Mouse (Mus musculus): ENCODE data around the gene Coro1c. TPM values are rescaled to one million over a fixed set of nuclear protein-coding genes. Genes with fewer than 3 reads are reported as not detected.

Gene Coro1c
- polyA plus RNA-seq, 1 experiment: 132 TPM

DNA sequence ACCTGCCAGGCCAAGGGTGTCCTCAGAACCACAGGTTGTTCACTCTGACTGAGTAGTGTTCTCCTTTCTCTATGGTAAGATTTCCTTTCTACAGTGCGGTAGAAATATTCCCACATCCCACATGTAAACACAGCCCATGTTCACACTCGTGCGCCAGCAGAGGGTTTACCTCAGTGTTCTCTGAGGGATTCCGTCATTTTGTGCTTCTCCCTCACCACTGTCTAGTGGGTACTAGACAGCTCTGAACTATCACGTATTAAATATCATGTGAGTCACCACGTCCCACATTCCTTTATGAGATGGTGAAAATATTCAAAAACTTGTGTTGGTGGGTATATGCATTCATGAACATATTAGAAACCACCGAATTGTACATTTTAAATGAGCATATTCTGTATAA, 56.1 kb downstream of the Coro1c start:
- no peak overlapping the region for H3K4me3 ChIP-seq (replicated peaks)
- TF ChIP-seq GATA1 (IDR thresholded peaks at IDR 0.05; ENCODE audit: borderline replicate concordance, low read length) (no peak), FLI1 (IDR thresholded peaks at IDR 0.05; ENCODE audit: low read length) (no peak)
- H3K9me3 ChIP-seq: no peaks in the 10 kb centered on the region
- no peaks in the 10 kb centered on the region for H3K27me3 ChIP-seq (replicated peaks)
- H3K4me1 ChIP-seq: peaks cover 84% of the 10 kb centered on the region
- H3K36me3 ChIP-seq (replicated peaks; ENCODE audit: low read length): peaks cover 99% of the 10 kb centered on the region

DNA sequence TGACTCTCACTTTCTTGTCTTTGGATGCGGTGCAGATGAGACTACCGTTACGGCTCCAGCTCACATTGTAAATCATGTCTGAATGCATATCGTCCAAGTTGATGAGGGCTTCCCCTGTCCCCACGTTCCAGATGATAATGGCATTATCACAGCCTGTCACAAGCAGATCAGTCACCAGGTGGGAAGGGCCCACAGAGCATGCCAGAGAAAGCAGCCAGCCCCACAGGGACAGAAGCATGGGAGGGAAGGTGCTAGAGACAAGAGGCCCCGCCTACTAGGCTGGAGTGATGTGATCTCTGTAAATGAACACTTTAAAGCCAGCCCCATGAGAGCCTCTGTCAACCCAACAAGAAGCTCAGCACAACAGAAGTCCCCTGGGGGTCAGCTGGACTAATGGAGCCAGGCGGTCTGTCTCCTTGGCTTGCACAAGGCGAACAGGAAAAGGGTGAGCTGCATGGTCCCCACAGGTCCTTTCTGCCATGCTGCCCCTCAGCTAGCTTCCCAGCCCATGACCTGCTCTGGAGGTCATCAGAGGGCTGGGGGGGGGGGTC, 57.8 kb downstream of the Coro1c start:
- TF ChIP-seq GATA1 (IDR thresholded peaks at IDR 0.05; ENCODE audit: borderline replicate concordance, low read length) (no peak), FLI1 (IDR thresholded peaks at IDR 0.05; ENCODE audit: low read length) (no peak)
- H3K27me3 ChIP-seq (replicated peaks): no peaks in the 10 kb centered on the region
- peaks cover 99% of the 10 kb centered on the region for H3K36me3 ChIP-seq (replicated peaks; ENCODE audit: low read length)
- no peaks in the 10 kb centered on the region for H3K9me3 ChIP-seq
- H3K4me1 ChIP-seq: peaks cover 83% of the 10 kb centered on the region
- peak overlapping the region; percentile 18 for H3K4me3 ChIP-seq (replicated peaks)

DNA sequence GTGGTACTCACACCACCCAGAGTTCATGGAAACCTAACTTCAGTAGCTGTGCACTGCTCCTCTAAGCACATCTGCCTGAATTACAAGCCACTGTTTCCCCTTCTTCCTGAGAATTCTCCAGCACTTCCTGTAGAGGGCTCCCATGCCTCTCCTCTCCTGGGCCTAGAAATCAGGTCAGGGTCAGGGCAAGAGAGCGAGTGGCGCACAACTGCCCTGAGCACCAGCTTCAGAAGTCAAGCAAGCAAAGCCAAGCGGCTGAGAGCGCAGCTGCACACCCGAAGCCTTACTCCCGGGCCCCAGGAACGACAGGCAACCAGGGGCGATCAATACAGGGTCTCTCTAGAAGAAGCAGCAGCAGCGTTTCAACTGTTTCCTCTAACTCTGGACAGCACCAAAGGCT, 60.9 kb downstream of the Coro1c start:
- H3K9me3 ChIP-seq: no peaks in the 10 kb centered on the region
- no peak overlapping the region for H3K4me3 ChIP-seq (replicated peaks)
- H3K4me1 ChIP-seq: peaks cover 82% of the 10 kb centered on the region
- H3K27me3 ChIP-seq (replicated peaks): no peaks in the 10 kb centered on the region
- H3K36me3 ChIP-seq (replicated peaks; ENCODE audit: low read length): peaks cover 98% of the 10 kb centered on the region
- no peak for TF ChIP-seq FLI1 (IDR thresholded peaks at IDR 0.05; ENCODE audit: low read length)
- no peak for TF ChIP-seq GATA1 (IDR thresholded peaks at IDR 0.05; ENCODE audit: borderline replicate concordance, low read length)

DNA sequence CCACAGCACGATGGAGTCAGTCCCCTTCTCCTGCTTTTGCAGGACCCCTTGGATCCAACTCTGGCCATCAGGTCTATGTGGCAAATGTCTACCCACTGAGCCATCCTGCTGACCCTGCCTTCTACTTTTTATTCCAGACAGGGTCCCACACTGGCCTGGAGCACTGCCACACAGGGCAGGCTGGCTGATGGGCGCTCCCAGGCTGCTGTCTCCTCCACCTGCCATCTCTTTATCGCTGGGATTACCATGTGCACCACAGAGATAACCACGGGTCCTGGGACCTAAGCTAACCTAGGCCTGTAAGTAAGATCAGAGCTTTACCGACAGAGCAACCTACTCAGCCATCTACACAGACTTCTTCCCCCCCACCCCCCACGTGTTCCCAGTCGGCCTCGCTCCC, 61.9 kb downstream of the Coro1c start:
- Histone ChIP-seq H3K9me3 (no peaks in the 10 kb centered on the region), H3K36me3 (replicated peaks; ENCODE audit: low read length) (peaks cover 98% of the 10 kb centered on the region), H3K27me3 (replicated peaks) (no peaks in the 10 kb centered on the region), H3K4me3 (replicated peaks) (no peak overlapping the region), H3K4me1 (peaks cover 85% of the 10 kb centered on the region)
- TF ChIP-seq FLI1 (IDR thresholded peaks at IDR 0.05; ENCODE audit: low read length): no peak
- no peak for TF ChIP-seq GATA1 (IDR thresholded peaks at IDR 0.05; ENCODE audit: borderline replicate concordance, low read length)

DNA sequence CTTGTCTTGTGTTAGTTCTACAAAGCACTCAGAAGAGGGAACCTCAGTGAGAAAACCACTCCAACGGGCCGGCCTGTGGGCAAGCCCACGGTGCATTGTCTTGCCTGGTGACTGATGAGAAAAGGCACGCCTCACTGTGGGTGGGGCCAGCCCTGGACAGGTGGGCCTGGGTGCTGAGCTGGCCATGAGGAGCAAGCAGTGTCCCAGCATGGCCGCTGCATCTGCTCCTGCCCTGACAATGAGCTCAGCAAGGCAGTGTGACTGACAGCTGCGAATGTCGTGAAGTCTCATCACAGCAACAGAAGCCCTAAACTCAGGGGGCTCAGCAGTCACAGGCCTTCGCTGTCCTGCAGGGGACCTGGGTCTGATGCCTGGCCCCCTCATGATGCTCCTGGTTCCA, 62.9 kb downstream of the Coro1c start:
- Histone ChIP-seq H3K36me3 (replicated peaks; ENCODE audit: low read length) (peaks cover 97% of the 10 kb centered on the region), H3K4me3 (replicated peaks) (no peak overlapping the region), H3K9me3 (no peaks in the 10 kb centered on the region), H3K4me1 (peaks cover 85% of the 10 kb centered on the region), H3K27me3 (replicated peaks) (no peaks in the 10 kb centered on the region)
- TF ChIP-seq GATA1 (IDR thresholded peaks at IDR 0.05; ENCODE audit: borderline replicate concordance, low read length): no peak
- no peak for TF ChIP-seq FLI1 (IDR thresholded peaks at IDR 0.05; ENCODE audit: low read length)

DNA sequence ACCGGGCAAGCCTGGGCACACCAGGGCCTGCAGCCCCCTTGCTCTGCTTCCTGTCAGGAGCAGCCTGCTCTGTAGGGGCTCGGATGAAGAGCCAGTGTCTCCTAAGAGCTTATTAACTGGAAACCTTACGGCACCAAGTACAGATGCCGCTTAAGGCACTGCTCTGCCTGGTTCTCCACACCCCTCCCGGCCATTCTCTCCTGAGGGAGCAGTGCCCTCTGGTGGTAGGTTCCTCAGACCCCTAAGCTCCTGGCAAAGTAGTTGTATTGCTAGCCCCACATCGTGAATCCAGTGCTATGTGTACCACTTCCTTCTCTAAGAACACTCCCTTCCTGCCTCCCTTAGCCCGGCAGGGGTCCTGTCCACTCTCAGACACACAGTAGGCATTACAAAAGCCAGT, 63.8 kb downstream of the Coro1c start:
- H3K4me1 ChIP-seq: peaks cover 85% of the 10 kb centered on the region
- TF ChIP-seq FLI1 (IDR thresholded peaks at IDR 0.05; ENCODE audit: low read length) (no peak), GATA1 (IDR thresholded peaks at IDR 0.05; ENCODE audit: borderline replicate concordance, low read length) (no peak)
- no peaks in the 10 kb centered on the region for H3K27me3 ChIP-seq (replicated peaks)
- H3K36me3 ChIP-seq (replicated peaks; ENCODE audit: low read length): peaks cover 97% of the 10 kb centered on the region
- no peak overlapping the region for H3K4me3 ChIP-seq (replicated peaks)
- H3K9me3 ChIP-seq: no peaks in the 10 kb centered on the region

DNA sequence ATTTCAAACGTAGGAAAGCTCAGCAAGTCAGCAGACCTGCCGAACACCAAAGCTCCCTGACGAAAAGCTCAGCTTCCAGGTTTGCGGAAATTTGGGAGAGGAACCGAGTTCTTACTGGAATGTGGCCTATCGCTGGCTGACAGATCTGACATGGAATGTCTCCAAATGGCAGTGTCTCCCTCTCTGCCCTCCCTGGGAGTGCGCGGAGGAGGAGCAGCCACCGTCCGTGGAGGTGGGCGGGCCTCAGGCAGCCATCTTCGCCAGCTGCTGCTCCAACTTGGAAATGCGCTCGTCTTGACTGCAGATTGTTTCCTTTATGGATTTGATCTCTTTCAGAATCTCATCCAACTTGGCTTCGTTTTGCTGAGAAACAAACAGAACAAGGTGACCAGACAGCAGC, 64.5 kb downstream of the Coro1c start:
- H3K4me1 ChIP-seq: peaks cover 80% of the 10 kb centered on the region
- no peak for TF ChIP-seq GATA1 (IDR thresholded peaks at IDR 0.05; ENCODE audit: borderline replicate concordance, low read length)
- TF ChIP-seq FLI1 (IDR thresholded peaks at IDR 0.05; ENCODE audit: low read length): no peak
- H3K36me3 ChIP-seq (replicated peaks; ENCODE audit: low read length): peaks cover 94% of the 10 kb centered on the region
- H3K4me3 ChIP-seq (replicated peaks): no peak overlapping the region
- H3K27me3 ChIP-seq (replicated peaks): no peaks in the 10 kb centered on the region
- H3K9me3 ChIP-seq: no peaks in the 10 kb centered on the region

DNA sequence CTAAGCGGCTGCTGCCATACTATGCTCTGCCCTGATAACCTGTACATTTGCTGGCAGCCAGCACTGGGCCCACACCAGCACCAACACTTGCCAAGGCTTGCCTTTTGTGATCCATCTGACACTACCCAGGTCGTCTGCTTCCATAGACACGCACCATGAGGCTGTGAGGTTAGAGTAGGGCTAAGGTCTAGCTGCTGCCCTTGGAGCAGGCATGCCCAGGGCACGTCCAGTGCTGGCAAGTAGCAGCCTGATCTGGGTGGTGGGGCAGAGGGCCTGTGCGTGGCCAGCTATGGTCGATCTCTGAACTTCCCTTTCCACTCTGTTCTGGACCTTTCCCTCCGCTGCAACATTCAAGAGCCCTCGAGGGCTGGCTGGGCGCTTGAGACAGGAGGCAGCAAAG, 65.7 kb downstream of the Coro1c start:
- no peak for TF ChIP-seq FLI1 (IDR thresholded peaks at IDR 0.05; ENCODE audit: low read length)
- TF ChIP-seq GATA1 (IDR thresholded peaks at IDR 0.05; ENCODE audit: borderline replicate concordance, low read length): no peak
- H3K4me3 ChIP-seq (replicated peaks): peak overlapping the region; percentile 39
- peaks cover 87% of the 10 kb centered on the region for H3K36me3 ChIP-seq (replicated peaks; ENCODE audit: low read length)
- H3K27me3 ChIP-seq (replicated peaks): no peaks in the 10 kb centered on the region
- no peaks in the 10 kb centered on the region for H3K9me3 ChIP-seq
- H3K4me1 ChIP-seq: peaks cover 76% of the 10 kb centered on the region

DNA sequence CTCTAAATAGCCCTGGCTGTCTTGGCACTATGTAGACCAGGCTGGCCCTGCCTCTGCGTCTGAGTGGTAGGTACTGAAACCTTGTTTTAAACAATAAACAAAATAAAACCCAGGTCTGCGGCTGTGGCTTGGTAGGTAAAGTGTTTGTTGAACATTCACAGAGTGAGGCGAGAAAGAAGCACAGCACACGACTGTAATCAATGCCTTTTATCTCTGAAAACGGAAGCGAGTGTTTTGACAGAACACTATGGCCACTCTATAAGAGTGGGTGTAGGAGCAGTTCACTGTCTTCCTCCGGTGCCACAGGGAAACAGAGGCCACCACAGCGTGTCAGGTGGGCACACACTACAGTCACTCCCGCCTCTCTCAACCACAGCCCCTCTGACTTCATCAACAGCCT, 66.3 kb downstream of the Coro1c start:
- Histone ChIP-seq H3K36me3 (replicated peaks; ENCODE audit: low read length) (peaks cover 81% of the 10 kb centered on the region), H3K9me3 (no peaks in the 10 kb centered on the region), H3K4me3 (replicated peaks) (no peak overlapping the region), H3K27me3 (replicated peaks) (no peaks in the 10 kb centered on the region), H3K4me1 (peaks cover 70% of the 10 kb centered on the region)
- no peak for TF ChIP-seq GATA1 (IDR thresholded peaks at IDR 0.05; ENCODE audit: borderline replicate concordance, low read length)
- no peak for TF ChIP-seq FLI1 (IDR thresholded peaks at IDR 0.05; ENCODE audit: low read length)

DNA sequence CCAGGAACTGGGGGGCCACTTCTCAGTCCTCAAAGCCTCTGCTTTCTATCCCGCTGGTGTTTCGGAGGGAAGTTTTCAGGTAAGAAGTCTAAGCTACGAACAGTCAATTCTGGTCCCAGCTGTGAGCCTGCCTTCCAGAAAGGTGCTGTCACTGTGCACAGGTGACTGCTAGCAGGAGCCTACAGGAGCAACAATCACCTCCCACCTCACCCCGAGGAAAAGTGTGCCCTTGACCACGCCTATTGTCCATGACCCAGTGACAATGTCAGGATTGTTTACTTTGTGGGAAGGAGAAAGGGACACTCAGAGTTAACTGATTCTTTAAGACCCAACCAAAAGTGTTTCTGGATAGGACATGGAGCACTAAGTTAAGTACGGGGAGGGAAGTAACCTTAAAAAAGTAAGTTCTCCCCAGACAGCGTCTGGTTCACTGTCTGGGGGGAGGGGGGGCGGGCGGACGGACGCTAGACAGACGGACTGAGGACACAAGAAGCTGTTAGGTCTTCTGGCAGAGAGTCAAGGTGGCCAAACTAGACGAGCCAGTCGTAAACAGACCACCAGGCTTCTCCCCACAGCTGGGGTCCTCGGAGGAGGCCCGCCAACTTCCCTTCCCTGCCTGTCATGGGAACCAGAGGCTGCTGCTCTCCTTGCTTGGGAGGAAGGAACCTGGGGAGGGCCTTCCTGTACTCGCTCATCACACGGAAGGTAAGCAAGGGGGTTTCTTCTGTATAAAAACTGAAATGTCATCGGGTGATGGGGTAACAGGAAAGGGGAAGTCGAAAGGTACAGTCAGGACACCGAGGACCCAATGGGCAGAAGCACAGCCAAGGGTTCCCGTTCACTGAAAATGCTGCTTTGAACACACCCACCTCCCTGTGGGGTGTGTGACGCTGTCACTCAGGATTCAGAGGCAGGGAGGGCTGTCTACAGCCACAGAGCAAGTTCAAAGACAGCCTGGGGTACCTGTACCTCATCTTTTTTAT, 67.0 kb downstream of the Coro1c start:
- Histone ChIP-seq H3K9me3 (no peaks in the 10 kb centered on the region), H3K36me3 (replicated peaks; ENCODE audit: low read length) (peaks cover 74% of the 10 kb centered on the region), H3K4me1 (peaks cover 69% of the 10 kb centered on the region), H3K27me3 (replicated peaks) (no peaks in the 10 kb centered on the region), H3K4me3 (replicated peaks) (no peak overlapping the region)
- TF ChIP-seq FLI1 (IDR thresholded peaks at IDR 0.05; ENCODE audit: low read length): no peak
- TF ChIP-seq GATA1 (IDR thresholded peaks at IDR 0.05; ENCODE audit: borderline replicate concordance, low read length): no peak

All from megakaryocyte, embryonic 14.5 days (primary cell).